Mouse (Mus musculus) lung, postnatal 0 days (tissue): ENCODE measurements around the gene Lad1.

Experiments used
- CTCF ChIP-seq: IDR thresholded peaks from 2 replicates; pipeline ENCODE4 v1.5.1; 2016; ENCODE audit warnings: antibody characterized with exemption, mild to moderate bottlenecking
- EP300 ChIP-seq: IDR thresholded peaks from 2 replicates; pipeline ENCODE4 v1.6.1; 2016; ENCODE audit warnings: antibody characterized with exemption, mild to moderate bottlenecking, control low read depth

DNA sequence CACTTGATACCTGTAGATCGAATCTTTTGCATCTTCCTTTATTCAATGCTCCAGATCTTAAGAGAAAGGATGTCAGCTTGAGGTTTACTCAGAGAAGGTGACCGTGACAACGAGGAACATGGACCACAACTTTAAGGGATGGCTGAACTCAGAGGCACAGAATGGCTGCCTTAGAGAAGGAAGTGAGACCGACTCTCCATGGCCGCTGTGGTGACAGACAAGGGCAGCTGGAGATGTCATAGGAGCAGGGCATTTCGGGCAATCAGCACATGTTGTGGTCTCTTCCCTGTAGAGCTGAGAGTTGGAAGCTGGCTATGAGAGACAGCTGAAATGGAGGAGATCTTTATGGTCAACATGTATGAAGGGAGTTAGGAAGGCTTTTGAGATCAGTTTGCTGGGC is 46.4 kb downstream of the Lad1 start:
- TF ChIP-seq CTCF: no peak
- TF ChIP-seq EP300: no peak
